Mouse (Mus musculus) left cerebral cortex, postnatal 14 days (tissue): Measurements from ENCODE around the gene P4hb. TPM values are rescaled to one million over a fixed set of nuclear protein-coding genes. Genes with fewer than 3 reads are reported as not detected.
A peak's percentile ranks its signal among the peaks of the same experiment; 100 is the strongest.

ENCODE experiments used
- DNase-seq, 2 experiments: peaks; one replicate each; pipeline ENCODE4 v3.0.0; 2021 to 2022; ENCODE audit warnings: low spot score in 2 of 2, mixed read lengths in 1 of 2
- intact Hi-C: fragments of 180-260 bp; cut with DNase I; formaldehyde crosslinking; loops from one replicate; pipeline ENCODE4 v1.15.1; 2025
- total RNA-seq, 2 experiments: library from RNA; stranded (reverse); gene quantifications; 2 replicates each; pipeline ENCODE4 v1.2.3; 2021

Gene P4hb
- total RNA-seq, 2 experiments from 2014 or later, result 125 to 127 TPM

- peak; percentile 91 to 95 for DNase-seq
- intact Hi-C loops, result no loop called here
Observed at GRCm38 (mm10) chr11:120549168-120549945, 23.7 kb downstream of the P4hb start, which contains the start of gene Mcrip1. Mcrip1 (minus strand) TSS chr11:120549727.

GRCm38 (mm10) chr11:120548786-120549167 is 24.3 kb downstream of the P4hb start:
- no peak for DNase-seq

DNA sequence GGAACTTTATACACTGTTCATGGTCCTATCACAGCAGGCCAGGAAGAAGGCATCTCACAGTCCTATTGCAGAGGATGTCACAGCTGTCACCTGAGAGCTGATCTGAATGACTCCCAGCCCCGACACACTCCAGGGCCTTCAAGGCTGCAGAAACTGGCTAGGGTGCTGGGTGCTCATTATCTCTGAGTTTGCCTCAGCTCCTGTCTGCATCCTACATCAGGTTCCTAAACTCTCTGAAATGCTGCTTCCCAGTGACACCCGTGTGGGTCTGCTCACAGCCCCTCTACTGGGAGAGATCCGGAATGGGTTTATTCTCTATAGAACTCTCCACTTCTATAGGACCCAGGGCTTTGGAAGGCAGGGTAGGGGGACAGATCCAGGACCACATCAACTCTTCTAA is 24.8 kb downstream of the P4hb start:
- intact Hi-C loops, result no loop called here
- DNase-seq, result no peak

More at GRCm38 (mm10) chr11:120548786-120549167, 24.3 kb downstream of the P4hb start:
- intact Hi-C loops, result no loop called here

DNA sequence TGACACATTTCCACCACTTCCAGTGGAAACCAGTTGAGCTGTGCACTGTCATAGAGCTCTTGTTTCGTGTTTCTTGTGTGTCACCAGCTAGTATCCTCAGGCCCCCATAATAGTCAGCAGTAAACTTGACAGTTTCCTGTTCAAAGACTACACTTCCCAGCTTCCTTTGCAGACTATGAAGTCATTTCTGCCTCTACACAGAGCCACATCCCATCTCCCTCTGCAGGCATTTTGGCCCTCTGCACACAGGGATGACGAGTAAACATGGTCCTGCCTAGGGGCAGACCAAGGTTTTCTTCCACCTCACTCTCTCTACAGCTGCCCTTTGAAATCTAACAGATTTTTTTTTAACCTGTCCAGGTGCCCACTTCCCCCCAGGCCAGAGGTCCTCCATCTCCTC is 25.6 kb downstream of the P4hb start:
- DNase-seq, result peak in 1 of 2 experiments; percentile 25
- intact Hi-C loops, result no loop called here

DNA sequence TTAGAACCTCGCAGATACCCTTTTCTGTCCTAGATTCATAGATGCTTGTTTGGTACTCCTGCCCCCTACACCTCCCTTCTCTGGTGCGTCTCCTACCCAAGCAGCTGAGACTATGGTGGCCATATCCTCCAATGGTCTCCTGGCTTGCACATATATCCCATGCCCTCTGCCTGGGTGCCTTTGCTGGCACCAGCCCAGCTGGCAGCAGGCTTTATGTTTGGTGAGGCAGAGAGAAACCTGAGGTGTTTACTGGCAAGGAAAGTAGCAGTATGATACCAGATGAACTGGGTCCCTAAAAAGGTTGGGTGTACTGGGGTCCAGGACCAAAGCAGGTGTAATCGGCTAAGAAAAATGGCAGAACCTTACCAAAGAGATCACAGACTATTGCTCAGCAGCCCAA is 27.1 kb downstream of the P4hb start:
- DNase-seq, result no peak
- intact Hi-C loops, result no loop called here

DNA sequence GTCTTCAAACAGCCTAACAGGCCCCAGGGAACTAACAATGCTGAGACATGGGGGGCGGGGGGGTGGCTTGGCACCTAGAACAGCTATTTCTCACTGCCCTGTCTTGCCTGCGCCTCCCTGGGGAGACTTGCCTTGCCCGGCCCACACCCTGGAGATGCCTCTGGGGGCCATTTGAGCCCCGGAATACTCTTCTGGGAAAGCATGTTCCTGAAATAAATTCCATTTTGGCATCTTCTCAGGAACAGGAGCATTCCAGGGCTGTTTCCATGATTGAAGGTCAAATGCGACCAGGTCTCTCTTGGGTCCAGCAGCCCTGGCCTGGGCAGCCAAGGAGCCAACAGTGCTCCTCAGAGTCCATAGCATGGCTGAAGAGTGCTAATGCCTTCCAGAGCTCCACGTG is 30.7 kb downstream of the P4hb start:
- intact Hi-C loops, result no loop called here

DNA sequence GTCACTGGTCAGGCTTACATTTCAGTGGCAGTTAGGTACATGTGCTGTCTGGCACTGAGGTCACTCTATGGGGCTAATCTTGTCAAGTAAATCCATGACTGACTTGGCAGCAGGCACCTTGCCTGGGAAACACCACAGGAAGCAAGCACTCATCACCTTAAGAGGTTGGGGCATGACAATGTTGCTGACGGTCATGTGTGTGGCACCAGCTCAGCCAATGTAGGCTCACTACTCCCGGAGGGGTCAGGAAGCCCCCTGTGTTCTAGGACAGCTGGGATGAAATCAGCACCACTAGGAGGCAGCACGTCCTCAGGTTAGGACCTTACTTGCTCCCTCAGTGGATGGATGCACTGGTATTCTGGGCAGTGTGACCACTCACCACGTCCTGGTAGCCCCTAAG is 31.1 kb downstream of the P4hb start:
- intact Hi-C loops, result no loop called here
- DNase-seq, result no peak

More for the DNA sequence above, 30.7 kb downstream of the P4hb start:
- no peak for DNase-seq

GRCm38 (mm10) chr11:120539285-120540014 is 33.6 kb downstream of the P4hb start:
- intact Hi-C loops, result no loop called here
- no peak for DNase-seq

DNA sequence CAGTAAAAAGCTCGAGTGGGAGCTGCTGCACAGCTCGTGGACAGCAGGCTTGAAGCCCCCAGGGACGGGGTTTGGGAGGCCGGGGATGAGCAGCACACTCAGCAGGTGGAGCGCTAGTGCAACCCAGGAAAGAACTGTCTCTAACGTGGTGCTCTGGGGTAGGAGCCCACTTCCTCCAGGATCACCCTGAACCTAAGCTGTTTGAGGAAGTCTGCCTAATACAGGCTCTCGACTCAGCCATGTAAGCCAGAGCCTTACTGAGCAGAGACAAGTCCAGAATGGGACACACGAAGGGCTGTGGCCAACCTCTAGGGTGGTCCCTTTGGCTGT is 34.1 kb downstream of the P4hb start:
- DNase-seq, result no peak
- intact Hi-C loops, result no loop called here

- intact Hi-C loops, result no loop called here
- no peak for DNase-seq
Observed at GRCm38 (mm10) chr11:120538485-120538884, 34.6 kb downstream of the P4hb start.

GRCm38 (mm10) chr11:120535804-120536203 is 37.2 kb downstream of the P4hb start:
- DNase-seq, result no peak
- intact Hi-C loops, result no loop called here

DNA sequence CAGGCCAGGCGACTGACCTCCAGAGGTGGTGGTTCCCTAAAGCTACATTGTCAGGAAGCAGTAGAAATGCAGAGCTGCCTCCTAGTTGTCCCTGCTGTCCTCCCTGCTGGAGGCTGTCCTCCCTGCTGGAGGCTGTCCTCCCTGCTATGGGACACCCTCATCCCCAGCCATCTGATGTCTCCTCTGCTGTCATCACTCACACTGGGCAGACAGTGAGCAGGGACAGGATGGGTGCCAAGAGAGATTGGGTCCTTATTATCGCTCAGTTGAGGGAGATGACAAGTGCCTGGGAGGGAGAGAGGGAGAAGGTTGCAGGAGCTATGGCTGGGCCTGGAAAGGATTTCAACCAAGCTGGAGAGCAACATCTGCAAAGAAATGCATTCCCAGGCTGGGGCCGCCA is 37.9 kb downstream of the P4hb start:
- DNase-seq, result no peak
- intact Hi-C loops, result no loop called here

DNA sequence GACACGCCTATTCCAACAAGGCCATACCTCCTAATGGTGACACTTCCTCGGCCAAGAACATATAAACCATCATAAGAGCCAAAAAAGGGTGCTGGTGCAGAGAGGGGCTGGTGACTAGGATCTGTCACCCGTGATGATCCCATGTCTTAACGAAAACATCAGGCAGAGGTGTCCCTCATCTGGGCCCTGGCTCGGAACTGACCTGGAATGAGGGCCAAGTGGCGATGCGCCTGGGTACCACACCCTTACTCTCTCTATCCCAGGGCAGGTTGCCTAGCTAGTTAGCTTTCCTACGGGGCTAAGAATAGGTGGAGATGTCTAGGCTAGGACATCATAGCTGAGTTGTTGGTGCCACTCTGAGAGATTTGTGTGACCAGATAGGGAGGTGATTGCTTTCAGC is 39.0 kb downstream of the P4hb start:
- intact Hi-C loops, result no loop called here

GRCm38 (mm10) chr11:120531646-120532045 is 41.4 kb downstream of the P4hb start:
- DNase-seq, result no peak
- intact Hi-C loops, result no loop called here

More for the DNA sequence above, 39.0 kb downstream of the P4hb start:
- no peak for DNase-seq

GRCm38 (mm10) chr11:120530085-120530964 is 42.7 kb downstream of the P4hb start, which contains the start of gene Gcgr:
Gcgr (plus strand) TSS chr11:120530699.
- intact Hi-C loops, result no loop called here
- DNase-seq, result no peak

- DNase-seq, result no peak
- intact Hi-C loops, result no loop called here
Observed at GRCm38 (mm10) chr11:120528903-120529302, 44.1 kb downstream of the P4hb start.

- no peak for DNase-seq
Observed at GRCm38 (mm10) chr11:120527690-120528354, 45.2 kb downstream of the P4hb start.

GRCm38 (mm10) chr11:120525959-120526358 is 47.1 kb downstream of the P4hb start:
- DNase-seq, result no peak
- intact Hi-C loops, result no loop called here

More at GRCm38 (mm10) chr11:120527690-120528354, 45.2 kb downstream of the P4hb start:
- intact Hi-C loops, result no loop called here

DNA sequence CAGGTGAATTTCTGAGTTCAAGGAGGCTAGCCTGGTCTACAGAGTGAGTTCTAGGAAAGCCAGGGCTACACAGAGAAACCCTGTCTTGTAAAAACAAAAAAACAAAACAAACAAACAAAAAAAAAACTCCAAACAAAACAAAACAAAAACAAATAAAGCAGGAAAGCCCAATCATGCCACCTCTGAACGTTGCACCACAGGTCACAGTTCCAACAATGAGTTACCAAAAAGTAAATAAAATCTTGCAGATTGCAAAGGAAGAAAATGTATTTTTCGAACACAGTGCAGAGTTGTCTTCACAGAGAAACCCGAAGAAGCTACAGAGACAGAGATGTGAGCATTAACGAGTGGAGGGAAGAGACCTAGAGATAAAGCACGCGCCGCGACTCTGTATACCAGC is 50.5 kb downstream of the P4hb start:
- intact Hi-C loops, result no loop called here
- DNase-seq, result no peak
